Mouse (Mus musculus) heart, postnatal 4 days (tissue): ENCODE measurements around the gene Ccdc22. TPM values are rescaled to one million over a fixed set of nuclear protein-coding genes. Genes with fewer than 3 reads are reported as not detected.

ENCODE experiments used
- DNase-seq: peaks from one replicate; pipeline ENCODE4 v3.0.0; 2021
- total RNA-seq, 2 experiments: library from RNA; stranded (reverse); gene quantifications; 2 replicates each; pipeline ENCODE4 v1.2.3; 2021

The Ccdc22 gene
- total RNA-seq, 2 experiments from 2014 or later: 12.1 to 12.7 TPM

- peak; percentile 59 for DNase-seq
Measured at GRCm38 (mm10) chrX:7573176-7574086, 31.9 kb downstream of the Ccdc22 start, which contains the start of gene Foxp3. TSS of gene Foxp3 (plus strand) at chrX:7573644.

DNA sequence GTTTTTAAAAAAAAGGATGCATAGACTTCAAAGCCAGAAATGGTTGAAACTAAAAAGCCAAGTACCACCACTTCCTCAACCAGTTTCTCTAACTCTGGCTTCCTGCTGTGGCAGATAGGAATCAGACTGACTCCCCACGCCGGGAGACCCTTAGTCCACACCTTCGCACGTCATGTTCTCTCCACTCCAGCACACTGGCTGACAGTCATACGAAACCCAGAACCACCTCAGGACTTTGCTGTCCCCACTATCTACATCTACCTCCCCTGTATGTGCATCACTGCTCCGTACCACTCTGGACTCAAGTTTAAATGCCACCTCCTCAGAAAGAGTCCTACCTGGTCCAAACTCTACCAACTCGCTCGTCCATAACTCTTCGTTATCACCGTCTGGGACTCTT, 32.9 kb downstream of the Ccdc22 start:
- DNase-seq: no peak

GRCm38 (mm10) chrX:7571565-7572136, 33.7 kb downstream of the Ccdc22 start:
- DNase-seq: no peak

DNA sequence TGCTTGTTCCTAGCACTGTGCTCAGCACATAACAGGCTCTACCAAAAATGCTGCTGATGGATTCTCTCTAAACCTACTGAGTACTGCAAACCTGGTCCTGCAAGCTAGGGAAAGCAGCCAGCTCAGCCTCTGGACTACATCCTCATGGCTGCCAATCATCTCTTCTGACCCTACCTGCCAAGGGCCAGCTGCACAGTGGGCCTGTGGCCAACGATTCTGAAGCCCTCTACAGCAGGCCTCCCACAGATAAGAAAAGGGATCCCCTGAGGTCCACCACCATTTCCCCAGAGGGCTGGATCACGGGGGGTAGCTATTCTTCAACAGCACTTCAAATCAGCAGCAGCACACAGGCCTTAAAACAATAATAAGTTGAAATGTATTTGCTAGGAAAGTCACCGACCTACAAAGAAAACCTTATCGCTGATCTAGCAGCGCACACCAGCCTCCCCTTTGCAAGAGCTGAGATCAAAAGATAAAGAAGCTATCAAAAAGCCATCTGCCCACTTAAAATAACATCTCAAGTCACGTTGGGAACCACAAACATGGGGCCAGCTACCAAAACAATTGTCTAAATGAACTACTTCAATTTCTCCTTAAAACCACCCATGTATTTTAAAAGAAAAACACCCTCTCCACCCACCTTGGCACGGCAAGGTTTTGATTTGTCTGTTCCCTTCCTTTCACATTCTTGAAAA, 34.7 kb downstream of the Ccdc22 start:
- peak; percentile 39 for DNase-seq

DNA sequence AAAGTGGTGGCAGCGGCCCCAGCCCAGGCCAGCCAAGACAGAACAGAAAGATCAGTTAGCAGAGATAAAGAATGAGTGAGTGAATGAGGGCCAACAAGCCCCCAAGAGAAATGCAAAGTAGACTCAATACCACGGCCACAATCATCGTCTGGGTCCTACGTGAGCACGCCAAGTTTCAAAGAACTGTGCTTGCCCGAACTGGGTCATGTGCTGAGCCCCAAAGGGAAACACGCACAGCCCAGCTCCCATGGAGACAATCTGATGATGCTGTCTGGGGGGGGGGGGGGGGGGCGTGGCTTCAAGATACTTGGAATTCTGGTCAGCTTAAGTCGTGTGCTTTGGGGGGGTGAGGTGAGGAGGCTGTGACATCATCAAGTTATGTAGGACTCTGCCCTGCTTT, 37.8 kb downstream of the Ccdc22 start:
- DNase-seq: no peak

- DNase-seq: no peak
Measured at GRCm38 (mm10) chrX:7566352-7566751, 39.0 kb downstream of the Ccdc22 start.

DNA sequence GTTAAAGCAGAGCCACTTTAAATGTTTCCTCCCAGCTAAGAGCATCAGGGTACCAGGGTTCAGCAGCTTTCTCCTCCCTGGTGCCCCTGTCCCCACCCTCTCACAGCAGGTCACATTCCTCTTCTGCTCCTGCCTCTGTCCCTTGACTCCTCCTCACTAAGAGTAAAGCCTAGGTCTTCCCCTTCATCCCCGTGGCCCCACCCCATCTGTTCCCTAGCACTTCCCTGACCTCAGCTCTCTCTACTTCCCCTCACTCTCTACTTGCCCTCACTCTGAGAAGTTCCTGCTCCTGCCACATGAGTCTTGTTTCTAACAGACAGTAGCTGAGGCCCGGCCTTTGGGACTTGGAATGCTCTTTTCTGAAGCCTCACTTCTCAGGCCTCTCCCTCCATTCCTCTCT, 42.2 kb downstream of the Ccdc22 start:
- DNase-seq: no peak

GRCm38 (mm10) chrX:7553474-7553873, 51.8 kb downstream of the Ccdc22 start:
- no peak for DNase-seq

Other genes with a start within 250 kb of the Ccdc22 start
- 1 to 10 TPM; 1.5 TPM for gene Usp27x, start 229.7 kb downstream of the Ccdc22 start, total RNA-seq
- not detected for gene Foxp3, start 31.9 kb downstream of the Ccdc22 start, total RNA-seq
- 1 to 10 TPM; 2.7 to 2.8 TPM for gene Ppp1r3f, start 31.2 kb downstream of the Ccdc22 start, total RNA-seq
- gene Cacna1f, start 1.6 kb upstream of the Ccdc22 start, total RNA-seq: not detected
- under 1 TPM; 0.45 to 0.79 TPM for gene Syp, start 33.0 kb upstream of the Ccdc22 start, total RNA-seq
- 10 to 100 TPM; 11.9 to 12.0 TPM for gene Prickle3, start 51.7 kb upstream of the Ccdc22 start, total RNA-seq
- gene Plp2, start 65.9 kb upstream of the Ccdc22 start, total RNA-seq: 100 to 1,000 TPM; 101 to 115 TPM
- 1 to 10 TPM; 2.3 to 2.7 TPM for gene Magix, start 75.7 kb upstream of the Ccdc22 start, total RNA-seq
- 10 to 100 TPM; 26.1 to 26.4 TPM for gene Gpkow, start 91.6 kb upstream of the Ccdc22 start, total RNA-seq
- gene Wdr45, start 108.8 kb upstream of the Ccdc22 start, total RNA-seq: 10 to 100 TPM; 23.6 to 23.9 TPM
- gene Gm45208, start 116.7 kb upstream of the Ccdc22 start, total RNA-seq: not detected
- 10 to 100 TPM; 10.3 to 11.0 TPM for gene Praf2, start 122.9 kb upstream of the Ccdc22 start, total RNA-seq
- 1 to 10 TPM; 1.2 to 3.0 TPM for gene Ccdc120, start 145.4 kb upstream of the Ccdc22 start, total RNA-seq
- 10 to 100 TPM; 16.2 to 16.5 TPM for gene Tfe3, start 157.0 kb upstream of the Ccdc22 start, total RNA-seq
- gene Gripap1, start 184.2 kb upstream of the Ccdc22 start, total RNA-seq: 10 to 100 TPM; 23.7 to 28.4 TPM
- under 1 TPM; 0.48 to 0.59 TPM for gene Kcnd1, start 216.8 kb upstream of the Ccdc22 start, total RNA-seq
- 10 to 100 TPM; 34.8 to 39.3 TPM for gene Otud5, start 235.8 kb upstream of the Ccdc22 start, total RNA-seq